Mouse (Mus musculus) cerebellum, postnatal 14 days (tissue): ENCODE results near the gene Cux1.

Source experiments
- DNase-seq, 2 experiments: peaks; one replicate each; pipeline ENCODE4 v3.0.0; 2021; ENCODE audit warnings: mixed read lengths in 2 of 2

Cux1 gene

GRCm38 (mm10) chr5:136535976-136536725 is 31.1 kb downstream of the Cux1 start:
- DNase-seq: no peak

DNA sequence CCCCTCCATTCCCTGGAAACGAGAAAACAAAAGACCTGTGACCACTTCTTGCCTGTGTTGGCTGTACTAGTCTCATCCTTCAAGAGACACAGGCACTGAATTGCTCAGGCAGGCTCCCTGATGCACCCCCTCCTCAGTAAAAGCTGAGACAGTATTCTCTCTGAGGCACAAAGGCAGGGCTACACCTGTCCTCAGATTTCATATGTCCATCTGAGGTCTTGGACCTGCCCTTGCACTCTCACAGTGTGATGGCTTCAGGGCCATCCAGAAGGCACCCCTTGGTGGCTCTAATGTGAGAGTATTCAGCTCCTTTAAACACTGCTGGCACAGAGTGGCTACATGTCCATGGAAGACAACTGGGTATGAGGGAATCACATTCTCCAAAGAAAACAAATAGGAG is 32.1 kb downstream of the Cux1 start:
- no peak for DNase-seq

GRCm38 (mm10) chr5:136533371-136534276 is 33.7 kb downstream of the Cux1 start:
- no peak for DNase-seq

- DNase-seq: no peak
Observed at GRCm38 (mm10) chr5:136531674-136532365, 35.5 kb downstream of the Cux1 start.

- peak in 1 of 2 experiments; percentile 43 for DNase-seq
Observed at GRCm38 (mm10) chr5:136530931-136531330, 36.4 kb downstream of the Cux1 start.

DNA sequence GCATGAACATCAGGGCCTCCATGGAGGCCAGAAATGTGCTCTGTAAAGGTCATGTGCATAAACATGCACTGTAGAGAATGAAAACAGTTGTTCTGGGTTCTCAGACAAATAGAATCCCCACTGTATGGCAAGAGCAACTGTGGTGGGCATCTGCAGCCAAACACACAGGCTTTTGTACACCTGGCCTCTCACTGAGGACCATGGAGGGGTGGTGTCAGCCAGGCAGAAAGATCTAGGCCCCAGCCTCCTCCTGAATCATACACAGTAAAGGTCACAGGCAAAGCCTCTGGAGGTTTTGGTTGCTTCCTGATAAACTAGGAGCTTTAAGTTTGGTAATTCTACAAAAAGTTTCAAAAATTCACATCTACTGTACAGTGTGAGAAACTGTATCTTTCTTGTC is 38.1 kb downstream of the Cux1 start:
- DNase-seq: no peak

GRCm38 (mm10) chr5:136527871-136528270 is 39.4 kb downstream of the Cux1 start:
- peak in 1 of 2 experiments; percentile 23 for DNase-seq

- DNase-seq: no peak
Observed at GRCm38 (mm10) chr5:136526545-136526909, 40.8 kb downstream of the Cux1 start.

DNA sequence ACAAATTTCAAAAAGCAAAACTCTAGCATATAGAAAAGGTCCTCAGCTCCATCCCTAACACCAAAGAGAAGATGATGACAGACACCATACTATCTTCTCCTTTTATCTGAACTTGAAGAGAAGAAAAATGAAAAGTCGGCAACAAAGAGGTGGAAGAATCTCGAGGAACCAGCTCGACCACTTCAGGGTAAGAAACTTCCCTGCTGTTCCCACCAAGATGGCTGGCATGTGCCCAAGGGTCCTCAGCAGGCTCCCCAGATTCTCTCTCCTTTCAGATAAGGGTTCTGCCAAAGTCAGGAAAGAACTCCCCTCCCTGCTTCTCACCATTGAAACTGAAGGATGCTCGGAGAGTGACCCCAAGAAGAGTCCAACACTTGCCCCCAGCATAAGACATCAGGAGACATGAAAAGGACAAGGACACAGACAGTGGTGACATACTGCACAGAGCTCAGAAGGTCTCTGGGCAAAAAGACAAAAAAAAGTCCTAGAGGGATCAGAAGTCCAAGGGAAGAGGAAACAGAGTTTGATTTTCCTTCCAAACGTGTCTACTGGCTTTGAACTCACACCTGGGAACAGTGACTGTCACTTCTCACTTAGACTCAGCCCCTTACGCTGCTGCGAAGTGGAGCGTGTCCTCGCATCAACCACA is 41.3 kb downstream of the Cux1 start:
- no peak for DNase-seq

DNA sequence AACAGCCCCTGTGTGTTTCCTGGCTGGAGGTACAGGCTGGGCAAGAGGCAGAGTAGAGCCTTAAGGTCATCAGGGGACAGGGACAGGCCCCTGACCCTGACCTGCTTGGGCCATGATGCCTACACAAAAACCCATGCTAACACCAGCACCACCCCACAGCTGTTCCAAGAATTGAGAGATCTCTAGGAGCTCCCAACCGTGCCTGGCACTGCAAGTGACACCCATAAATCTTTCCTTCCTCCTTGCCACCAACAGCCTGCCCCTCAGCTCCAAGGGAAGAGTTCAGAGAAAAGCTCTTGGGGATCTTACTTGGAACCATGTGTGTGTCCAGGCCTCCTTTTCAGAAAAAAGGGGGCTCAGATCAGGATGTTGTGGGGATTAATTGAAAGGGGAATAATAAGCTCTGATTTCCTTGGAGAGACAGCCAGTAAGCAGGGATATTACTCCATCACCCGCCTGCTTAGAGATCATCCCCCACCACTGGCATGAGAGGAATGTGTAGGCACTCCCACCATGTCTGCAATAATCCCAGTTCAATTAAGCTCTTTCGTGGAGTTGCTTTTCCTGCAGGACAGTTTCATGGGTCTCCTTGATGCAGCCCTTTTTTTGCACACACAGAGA is 44.3 kb downstream of the Cux1 start:
- DNase-seq: no peak

GRCm38 (mm10) chr5:136521656-136522055 is 45.6 kb downstream of the Cux1 start:
- DNase-seq: no peak

- DNase-seq: no peak
Observed at GRCm38 (mm10) chr5:136518648-136519437, 48.4 kb downstream of the Cux1 start.

- no peak for DNase-seq
Observed at GRCm38 (mm10) chr5:136517510-136517909, 49.8 kb downstream of the Cux1 start.

GRCm38 (mm10) chr5:136516593-136516992 is 50.7 kb downstream of the Cux1 start:
- DNase-seq: no peak

- peak; percentile 80 to 83 for DNase-seq
Observed at GRCm38 (mm10) chr5:136514049-136514677, 53.1 kb downstream of the Cux1 start.

DNA sequence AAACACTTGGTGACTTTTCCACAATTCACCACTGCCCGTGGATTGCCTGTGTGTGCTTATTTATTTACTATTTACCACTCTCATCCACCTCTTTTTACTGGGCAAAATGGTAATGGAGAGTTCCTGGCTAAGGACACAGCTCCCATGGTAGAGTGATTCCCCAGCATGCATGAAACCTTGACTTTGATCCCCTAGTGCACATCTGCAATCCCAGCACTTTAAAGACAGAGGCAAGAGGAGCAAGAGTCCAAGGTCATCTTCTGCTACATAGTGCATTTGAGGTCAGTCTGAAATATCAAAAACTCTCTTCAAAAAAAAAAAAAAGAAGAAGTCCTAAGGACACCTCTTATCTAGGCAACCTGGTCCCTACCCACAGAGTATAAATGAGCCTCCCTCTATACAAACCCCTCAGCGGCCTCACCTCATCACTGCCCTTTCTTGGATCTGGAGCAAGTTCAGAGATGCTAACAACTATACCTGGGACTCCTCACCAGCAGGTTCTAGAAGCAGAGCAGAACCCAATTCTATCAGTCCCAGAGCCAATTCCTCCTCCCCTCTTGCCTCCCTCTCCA is 55.1 kb downstream of the Cux1 start:
- no peak for DNase-seq

DNA sequence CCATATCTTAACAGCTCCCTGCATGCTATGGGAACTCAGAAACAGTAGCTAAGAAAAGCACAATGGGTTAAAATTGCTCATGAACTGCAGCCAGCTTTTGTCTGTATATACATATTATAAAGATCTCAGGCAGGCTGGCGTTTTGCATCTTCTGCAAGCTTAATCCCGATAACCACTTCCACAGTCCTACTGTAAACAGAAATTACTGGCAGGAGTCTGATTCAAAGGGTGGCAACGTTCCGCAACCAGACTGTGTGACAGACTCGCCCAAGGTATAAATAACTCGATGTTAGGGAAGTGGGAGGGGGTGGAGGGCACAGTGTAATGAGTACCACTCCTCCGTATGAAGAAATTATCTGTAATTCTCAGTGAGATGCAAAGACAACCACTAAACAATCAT is 55.9 kb downstream of the Cux1 start:
- DNase-seq: no peak

- no peak for DNase-seq
Observed at GRCm38 (mm10) chr5:136510609-136511008, 56.7 kb downstream of the Cux1 start.

GRCm38 (mm10) chr5:136507629-136508028 is 59.7 kb downstream of the Cux1 start:
- DNase-seq: no peak

- no peak for DNase-seq
Observed at GRCm38 (mm10) chr5:136506262-136506661, 61.0 kb downstream of the Cux1 start.
